Mouse (Mus musculus) midbrain, embryonic 10.5 days (tissue): Measurements from ENCODE around the gene Rtf1. TPM values are rescaled to one million over a fixed set of nuclear protein-coding genes. Genes with fewer than 3 reads are reported as not detected.

Experiments used
- DNase-seq: peaks from one replicate; pipeline ENCODE4 v3.0.0-alpha.2; 2017; ENCODE audit warnings: low spot score
- H3K27ac ChIP-seq: fragments of 300-500 bp; sonication (generic); replicated peaks from 2 replicates; pipeline ENCODE4 v1.5.1; 2016; ENCODE audit warnings: mild to moderate bottlenecking
- H3K27me3 ChIP-seq: fragments of 300-500 bp; sonication (generic); 2 replicates; pipeline ENCODE4 v1.6.1; 2016; ENCODE audit warnings: low read depth, mild to moderate bottlenecking; ENCODE audit not compliant: poor library complexity, severe bottlenecking
- H3K36me3 ChIP-seq: fragments of 300-500 bp; sonication (generic); 2 replicates; pipeline ENCODE4 v1.6.1; 2016; ENCODE audit warnings: mild to moderate bottlenecking, moderate library complexity
- H3K4me1 ChIP-seq: fragments of 300-500 bp; sonication (generic); 2 replicates; pipeline ENCODE4 v1.6.1; 2016
- H3K4me3 ChIP-seq: fragments of 300-500 bp; sonication (generic); 2 replicates; pipeline ENCODE4 v1.5.1; 2016; ENCODE audit warnings: mild to moderate bottlenecking, moderate library complexity
- H3K9me3 ChIP-seq: fragments of 300-500 bp; sonication (generic); replicated peaks from 2 replicates; pipeline ENCODE4 v1.6.1; 2016; ENCODE audit warnings: mild to moderate bottlenecking
- WGBS: fragments of 180-500 bp; shearing (Covaris S2); methylation state at CpG from one replicate; pipeline ENCODE4 v1.1.7; 2016; 5-methylcytosine and 5-hydroxymethylcytosine counted together
- polyA plus RNA-seq: library from polyadenylated mRNA; unstranded; fragments of >200 nt; fragmentation: Nextera tagmentation; extraction: Ambion mirVana; gene quantifications from 2 replicates; pipeline ENCODE4 v1.2.1, GENCODE M21; 2016

The Rtf1 gene
- polyA plus RNA-seq, 1 experiment from 2014 or later = 52.0 TPM

GRCm38 (mm10) chr2:119758844-119759835 lies 84.3 kb downstream of the Rtf1 start:
- Histone ChIP-seq H3K36me3 (peaks cover 11% of the 10 kb centered on the region), H3K9me3 (no peaks in the 10 kb centered on the region), H3K4me1 (peaks cover 18% of the 10 kb centered on the region), H3K27me3 (peaks cover 80% of the 10 kb centered on the region), H3K4me3 (peak overlapping the region; percentile 81), H3K27ac (no peak overlapping the region)
- DNase-seq = peak; percentile 24
- WGBS = 6% methylated on average over 44 of the region's 44 CpGs

- 13% methylated on average over 9 of the region's 9 CpGs for WGBS
- Histone ChIP-seq H3K27ac (no peak within 1 kb of the TSS), H3K4me1 (peaks cover 18% of the 10 kb centered on the region), H3K4me3 (peak within 1 kb of the TSS; percentile 81), H3K36me3 (peaks cover 22% of the 10 kb centered on the region), H3K9me3 (no peaks in the 10 kb centered on the region), H3K27me3 (peaks cover 69% of the 10 kb centered on the region)
- DNase-seq = no peak
Measured at GRCm38 (mm10) chr2:119760251-119760650, 85.4 kb downstream of the Rtf1 start, which contains the start of gene Ltk. Gene Ltk, minus strand, starts transcription at chr2:119760431.

GRCm38 (mm10) chr2:119762276-119762675 lies 87.4 kb downstream of the Rtf1 start:
- no peak overlapping the region for H3K4me3 ChIP-seq
- no peak overlapping the region for H3K27ac ChIP-seq
- H3K9me3 ChIP-seq = no peaks in the 10 kb centered on the region
- peaks cover 18% of the 10 kb centered on the region for H3K4me1 ChIP-seq
- peaks cover 49% of the 10 kb centered on the region for H3K27me3 ChIP-seq
- DNase-seq = no peak
- WGBS = 84% methylated on average over 1 of the region's 1 CpGs
- peaks cover 41% of the 10 kb centered on the region for H3K36me3 ChIP-seq

- Histone ChIP-seq H3K4me3 (no peak overlapping the region), H3K4me1 (peaks cover 3% of the 10 kb centered on the region; the same call in 1 of the 2 replicates), H3K27ac (no peak overlapping the region), H3K9me3 (no peaks in the 10 kb centered on the region), H3K36me3 (peaks cover 55% of the 10 kb centered on the region), H3K27me3 (peaks cover 33% of the 10 kb centered on the region)
- DNase-seq = no peak
- 78% methylated on average over 4 of the region's 4 CpGs for WGBS
Measured at GRCm38 (mm10) chr2:119763924-119764323, 89.1 kb downstream of the Rtf1 start.

GRCm38 (mm10) chr2:119767246-119767645 lies 92.4 kb downstream of the Rtf1 start:
- no peak overlapping the region for H3K27ac ChIP-seq
- 95% methylated on average over 6 of the region's 6 CpGs for WGBS
- H3K36me3 ChIP-seq = peaks cover 88% of the 10 kb centered on the region
- H3K4me1 ChIP-seq = no peaks in the 10 kb centered on the region
- no peak overlapping the region for H3K4me3 ChIP-seq
- DNase-seq = no peak
- H3K27me3 ChIP-seq = peaks cover under 1% of the 10 kb centered on the region; the same call in 1 of the 2 replicates
- no peaks in the 10 kb centered on the region for H3K9me3 ChIP-seq

Other genes starting within 250 kb of the Rtf1 start
- gene Ino80, start 197.4 kb upstream of the Rtf1 start, polyA plus RNA-seq = 3.3 and 3.8 TPM in 2 replicates
- 0.39 and 0.62 TPM in 2 replicates for gene Exd1, start 127.4 kb upstream of the Rtf1 start, polyA plus RNA-seq
- gene Chp1, start 127.4 kb upstream of the Rtf1 start, polyA plus RNA-seq = 46.3 and 50.8 TPM in 2 replicates
- gene Nusap1, start 56.8 kb upstream of the Rtf1 start, polyA plus RNA-seq = 102 and 104 TPM in 2 replicates
- gene Oip5, start 56.6 kb upstream of the Rtf1 start, polyA plus RNA-seq = 43.7 and 45.4 TPM in 2 replicates
- gene Ndufaf1, start 12.2 kb upstream of the Rtf1 start, polyA plus RNA-seq = 46.2 TPM in 2 replicates
- 0.73 and 1.4 TPM in 2 replicates for gene Itpka, start 67.3 kb downstream of the Rtf1 start, polyA plus RNA-seq
- 0.11 TPM in 1 of 2 replicates, not detected in the other for gene Ltk, start 85.4 kb downstream of the Rtf1 start, polyA plus RNA-seq
- 39.8 and 41.0 TPM in 2 replicates for gene Rpap1, start 112.5 kb downstream of the Rtf1 start, polyA plus RNA-seq
- 27.6 and 27.9 TPM in 2 replicates for gene Tyro3, start 122.7 kb downstream of the Rtf1 start, polyA plus RNA-seq
- 23.5 and 28.2 TPM in 2 replicates for gene Mga, start 222.2 kb downstream of the Rtf1 start, polyA plus RNA-seq